Mouse (Mus musculus): Measurements from ENCODE around the gene Armc2.

The Armc2 gene

GRCm38 (mm10) chr10:41866069-41866837 lies 152.0 kb downstream of the Armc2 start:
- no peak for DNase-seq (ENCODE audit: low spot score)

Measured in T-cell, adult 2 months (primary cell).